Mouse (Mus musculus): ENCODE data around the gene Cfap70.

GRCm38 (mm10) chr14:20481211-20481610, 29.2 kb upstream of the Cfap70 start:
- TF ChIP-seq GATA1 (IDR thresholded peaks at IDR 0.05; ENCODE audit: low read depth, low read length) (no peak), CTCF (IDR thresholded peaks at IDR 0.05 in 2 of 3, conservative IDR thresholded peaks at IDR 0.05 in 1 of 3; ENCODE audit: control insufficient read depth in 1 of 3, insufficient read depth in 1 of 3, low read depth in 2 of 3, low read length in 3 of 3, poor library complexity in 1 of 3, severe bottlenecking in 1 of 3) (no peak), MAFK (IDR thresholded peaks at IDR 0.05; ENCODE audit: borderline replicate concordance, low read depth, low read length) (no peak)
